Mouse (Mus musculus): ENCODE data around the gene Frrs1.

GRCm38 (mm10) chr3:116936934-116937691 lies 77.8 kb downstream of the Frrs1 start:
- no peak for TF ChIP-seq TAL1 (IDR thresholded peaks at IDR 0.05; ENCODE audit: low read length)
- TF ChIP-seq GATA1 (IDR thresholded peaks at IDR 0.05; ENCODE audit: low read length), result no peak

Data from erythroblast, embryonic 14.5 days (primary cell).